Mouse (Mus musculus): ENCODE data around the gene Dctn1. TPM values are rescaled to one million over a fixed set of nuclear protein-coding genes. Genes with fewer than 3 reads are reported as not detected.

Dctn1 gene
- polyA plus RNA-seq, 1 experiment from 2014 or later, result 94.1 TPM

- H3K4me1 ChIP-seq (ENCODE audit: insufficient read depth), result peaks cover 20% of the 10 kb centered on the region
- ATAC-seq (ENCODE audit: insufficient read depth), result peak; percentile 7; the same call in 1 of the 2 replicates
- no peak for TF ChIP-seq CTCF (IDR thresholded peaks at IDR 0.05; ENCODE audit: low read depth)
- H3K27me3 ChIP-seq (ENCODE audit: insufficient read depth, low read length), result peaks cover 28% of the 10 kb centered on the region
- peak overlapping the region; percentile 85 for H3K9ac ChIP-seq
- peak overlapping the region; percentile 94 for H3K4me2 ChIP-seq
- H3K4me3 ChIP-seq (ENCODE audit: low read depth, low read length), result peak overlapping the region; percentile 89
- peak overlapping the region; percentile 72 for H3K27ac ChIP-seq (ENCODE audit: low read depth)
- 3% methylated on average over 6 of the region's 6 CpGs for WGBS
- H3K36me3 ChIP-seq (ENCODE audit: insufficient read depth), result no peaks in the 10 kb centered on the region
- peak; percentile 10 for DNase-seq
- no peaks in the 10 kb centered on the region for H3K9me3 ChIP-seq (ENCODE audit: low read depth, low read length)
Observed at GRCm38 (mm10) chr6:83165026-83165606, 604 bp upstream of the Dctn1 start.

GRCm38 (mm10) chr6:83166243-83166630 lies 517 bp downstream of the Dctn1 start:
- peak overlapping the region; percentile 89 for H3K4me3 ChIP-seq (ENCODE audit: low read depth, low read length)
- H3K36me3 ChIP-seq (ENCODE audit: insufficient read depth), result no peaks in the 10 kb centered on the region
- peak overlapping the region; percentile 85 for H3K9ac ChIP-seq
- TF ChIP-seq CTCF (IDR thresholded peaks at IDR 0.05; ENCODE audit: low read depth), result peak; percentile 28
- peaks cover 20% of the 10 kb centered on the region for H3K4me1 ChIP-seq (ENCODE audit: insufficient read depth)
- peaks cover 20% of the 10 kb centered on the region for H3K27me3 ChIP-seq (ENCODE audit: insufficient read depth, low read length)
- DNase-seq, result peak; percentile 35
- 0 out of 2 replicates have a peak overlapping the region, but pooled peaks have one; percentile 33 for H3K27ac ChIP-seq (ENCODE audit: low read depth)
- H3K9me3 ChIP-seq (ENCODE audit: low read depth, low read length), result no peaks in the 10 kb centered on the region
- ATAC-seq (ENCODE audit: insufficient read depth), result no peak
- peak overlapping the region; percentile 94 for H3K4me2 ChIP-seq
- WGBS, result under 1% methylated on average over 12 of the region's 12 CpGs

GRCm38 (mm10) chr6:83169872-83170271 lies 4.2 kb downstream of the Dctn1 start:
- Histone ChIP-seq H3K4me2 (no peak overlapping the region), H3K4me1 (ENCODE audit: insufficient read depth) (peaks cover 14% of the 10 kb centered on the region), H3K27me3 (ENCODE audit: insufficient read depth, low read length) (no peaks in the 10 kb centered on the region), H3K36me3 (ENCODE audit: insufficient read depth) (0 out of 2 replicates have a peak, but pooled peaks cover 3% of the 10 kb centered on the region), H3K9ac (no peak overlapping the region), H3K9me3 (ENCODE audit: low read depth, low read length) (no peaks in the 10 kb centered on the region), H3K27ac (ENCODE audit: low read depth) (no peak overlapping the region), H3K4me3 (ENCODE audit: low read depth, low read length) (no peak overlapping the region)
- ATAC-seq (ENCODE audit: insufficient read depth) (no peak), DNase-seq (no peak)
- WGBS, result 62% methylated on average over 5 of the region's 5 CpGs
- TF ChIP-seq CTCF (IDR thresholded peaks at IDR 0.05; ENCODE audit: low read depth), result no peak

GRCm38 (mm10) chr6:83171063-83171462 lies 5.3 kb downstream of the Dctn1 start:
- H3K9me3 ChIP-seq (ENCODE audit: low read depth, low read length), result no peaks in the 10 kb centered on the region
- H3K4me2 ChIP-seq, result no peak overlapping the region
- peaks cover 10% of the 10 kb centered on the region for H3K4me1 ChIP-seq (ENCODE audit: insufficient read depth)
- no peak overlapping the region for H3K27ac ChIP-seq (ENCODE audit: low read depth)
- TF ChIP-seq CTCF (IDR thresholded peaks at IDR 0.05; ENCODE audit: low read depth), result no peak
- no peak overlapping the region for H3K9ac ChIP-seq
- WGBS, result 70% methylated on average over 5 of the region's 5 CpGs
- no peak overlapping the region for H3K4me3 ChIP-seq (ENCODE audit: low read depth, low read length)
- DNase-seq (no peak), ATAC-seq (ENCODE audit: insufficient read depth) (no peak)
- no peaks in the 10 kb centered on the region for H3K27me3 ChIP-seq (ENCODE audit: insufficient read depth, low read length)
- H3K36me3 ChIP-seq (ENCODE audit: insufficient read depth), result 0 out of 2 replicates have a peak, but pooled peaks cover 3% of the 10 kb centered on the region

GRCm38 (mm10) chr6:83172240-83172920 lies 6.7 kb downstream of the Dctn1 start:
- 70% methylated on average over 9 of the region's 9 CpGs for WGBS
- ATAC-seq (ENCODE audit: insufficient read depth) (no peak), DNase-seq (no peak)
- 0 out of 2 replicates have a peak, but pooled peaks cover 7% of the 10 kb centered on the region for H3K36me3 ChIP-seq (ENCODE audit: insufficient read depth)
- H3K4me3 ChIP-seq (ENCODE audit: low read depth, low read length), result no peak overlapping the region
- TF ChIP-seq CTCF (IDR thresholded peaks at IDR 0.05; ENCODE audit: low read depth), result no peak
- peaks cover under 1% of the 10 kb centered on the region; the same call in 1 of the 2 replicates for H3K4me1 ChIP-seq (ENCODE audit: insufficient read depth)
- no peaks in the 10 kb centered on the region for H3K27me3 ChIP-seq (ENCODE audit: insufficient read depth, low read length)
- no peaks in the 10 kb centered on the region for H3K9me3 ChIP-seq (ENCODE audit: low read depth, low read length)
- H3K4me2 ChIP-seq, result no peak overlapping the region
- no peak overlapping the region for H3K27ac ChIP-seq (ENCODE audit: low read depth)
- no peak overlapping the region for H3K9ac ChIP-seq

GRCm38 (mm10) chr6:83175996-83176395 lies 10.3 kb downstream of the Dctn1 start:
- H3K4me1 ChIP-seq (ENCODE audit: insufficient read depth), result no peaks in the 10 kb centered on the region
- H3K36me3 ChIP-seq (ENCODE audit: insufficient read depth), result 0 out of 2 replicates have a peak, but pooled peaks cover 7% of the 10 kb centered on the region
- no peak for TF ChIP-seq CTCF (IDR thresholded peaks at IDR 0.05; ENCODE audit: low read depth)
- H3K4me2 ChIP-seq, result no peak overlapping the region
- no peaks in the 10 kb centered on the region for H3K9me3 ChIP-seq (ENCODE audit: low read depth, low read length)
- no peaks in the 10 kb centered on the region for H3K27me3 ChIP-seq (ENCODE audit: insufficient read depth, low read length)
- 83% methylated on average over 8 of the region's 8 CpGs for WGBS
- no peak for ATAC-seq (ENCODE audit: insufficient read depth)
- H3K27ac ChIP-seq (ENCODE audit: low read depth), result no peak overlapping the region
- H3K9ac ChIP-seq, result no peak overlapping the region
- DNase-seq, result no peak
- no peak overlapping the region for H3K4me3 ChIP-seq (ENCODE audit: low read depth, low read length)

GRCm38 (mm10) chr6:83179390-83180117 lies 13.8 kb downstream of the Dctn1 start:
- ATAC-seq (ENCODE audit: insufficient read depth) (peak; percentile 90), DNase-seq (peak; percentile 77)
- H3K4me2 ChIP-seq, result peak overlapping the region; percentile 58
- no peaks in the 10 kb centered on the region for H3K4me1 ChIP-seq (ENCODE audit: insufficient read depth)
- H3K9me3 ChIP-seq (ENCODE audit: low read depth, low read length), result no peaks in the 10 kb centered on the region
- H3K27ac ChIP-seq (ENCODE audit: low read depth), result no peak overlapping the region
- H3K36me3 ChIP-seq (ENCODE audit: insufficient read depth), result peaks cover 27% of the 10 kb centered on the region; the same call in 1 of the 2 replicates
- no peaks in the 10 kb centered on the region for H3K27me3 ChIP-seq (ENCODE audit: insufficient read depth, low read length)
- peak overlapping the region; percentile 53 for H3K9ac ChIP-seq
- TF ChIP-seq CTCF (IDR thresholded peaks at IDR 0.05; ENCODE audit: low read depth), result no peak
- WGBS, result 15% methylated on average over 12 of the region's 12 CpGs
- peak overlapping the region; percentile 21; the same call in 1 of the 2 replicates for H3K4me3 ChIP-seq (ENCODE audit: low read depth, low read length)

All from lung, embryonic 14.5 days (tissue).